ENCODE assay signal across 8 mouse cellular contexts in the genomic region with DNA sequence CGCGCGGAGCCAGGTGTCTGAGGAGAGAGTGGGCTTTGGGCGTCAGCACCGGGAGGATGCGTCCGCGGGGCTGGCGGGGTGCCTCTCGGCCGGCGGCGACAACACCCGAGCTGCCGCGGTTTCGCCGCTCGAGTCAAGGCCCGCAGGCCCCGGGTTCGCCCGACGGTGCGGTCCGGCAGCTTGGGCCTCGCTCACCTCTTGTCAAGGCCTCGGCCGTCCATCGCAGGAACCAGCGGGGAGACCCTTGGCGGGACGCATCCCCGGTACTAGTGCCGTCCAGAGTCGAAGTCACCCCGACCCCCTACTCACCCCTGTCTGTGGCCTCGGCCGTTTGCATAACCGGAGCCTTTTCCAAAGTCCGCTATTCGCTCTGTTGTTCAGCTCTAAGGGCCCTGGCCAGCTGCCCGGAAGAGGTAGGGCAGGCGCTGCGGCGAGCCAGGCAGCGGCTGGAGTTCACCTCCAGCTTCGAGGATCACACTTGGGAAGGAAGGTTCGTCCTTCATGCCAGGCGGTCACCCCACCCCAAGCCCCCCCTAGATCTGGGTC. TPM values are rescaled to one million over a fixed set of nuclear protein-coding genes. Genes with fewer than 3 reads are reported as not detected.
A peak's percentile ranks its signal among the peaks of the same experiment; 100 is the strongest.
DNase-seq lines count a peak whose midpoint lies in the region; ATAC-seq and TF ChIP-seq lines count a peak whose summit lies in the region.
"Had no signal": no experiment of that assay in that cellular context is flagged by ENCODE, and none has a peak within 500 bp of the region (broad histone marks: within the 10 kb centered on the region; RNA-seq: fewer than 3 reads in every experiment).

No protein-coding gene starts in this region.

- WGBS in large intestine, adult 2 months: under 1% methylated on average over 50 of the region's 50 CpGs
- WGBS in lung, postnatal 0 days: under 1% methylated on average over 50 of the region's 50 CpGs

- TF ChIP-seq EP300 in CH12.LX (IDR thresholded peaks at IDR 0.05; ENCODE audit: low read length): no peak
- no peak for TF ChIP-seq EP300 in lung, postnatal 0 days (IDR thresholded peaks at IDR 0.05)

- H3K27ac ChIP-seq in CH12.LX (ENCODE audit: insufficient read depth, low read depth): peak overlapping the region; percentile 89
- peak overlapping the region; percentile 94 for H3K27ac ChIP-seq in lung, postnatal 0 days (ENCODE audit: low read length)

- peak; percentile 32 for ATAC-seq in erythroid progenitor cell, adult 5-6 weeks (replicated peaks; ENCODE audit: low FRiP score, poor library complexity, severe bottlenecking)
- peak; percentile 45 for ATAC-seq in lung, postnatal 0 days

- in situ Hi-C loops in CH12.LX (cut with MboI; ENCODE audit: low pct_ligation_motif_present, low pct_unique_long_range_greater_than_20kb, low sequenced_read_pairs): loop anchor here (25.0 kb wide), 1 partner anchor 449 kb away; no protein-coding TSS in a partner anchor

- no peak for TF ChIP-seq POLR2A in CH12.LX (IDR thresholded peaks at IDR 0.05; ENCODE audit: low read depth, low read length)

- peaks cover 7 to 26% of the 10 kb centered on the region in 2 experiments for H3K36me3 ChIP-seq in CH12.LX (replicated peaks in 1 of 2; ENCODE audit: control insufficient read depth in 1 of 2, insufficient read depth in 1 of 2, low read length in 1 of 2)
- no peaks in the 10 kb centered on the region for H3K36me3 ChIP-seq in lung, postnatal 0 days (ENCODE audit: insufficient read depth, low read length)

- dilution Hi-C loops in CH12.LX (cut with MboI; ENCODE audit: extremely low pct_ligation_motif_present, extremely low pct_unique_long_range_greater_than_20kb, low sequenced_read_pairs): no loop called here

- no peak for TF ChIP-seq CTCF in CH12.LX (conservative IDR thresholded peaks at IDR 0.05 in 1 of 2, IDR thresholded peaks at IDR 0.05 in 1 of 2; ENCODE audit: low read depth in 2 of 2, low read length in 2 of 2)
- TF ChIP-seq CTCF in lung, postnatal 0 days (IDR thresholded peaks at IDR 0.05): no peak

- peak overlapping the region; percentile 100 for H3K4me2 ChIP-seq in CH12.LX (ENCODE audit: insufficient read depth, low read depth, poor library complexity, severe bottlenecking)
- peak overlapping the region; percentile 84 for H3K4me2 ChIP-seq in lung, postnatal 0 days (replicated peaks; ENCODE audit: low read depth, low read length)

- H3K9ac ChIP-seq in CH12.LX (ENCODE audit: insufficient read depth, low read depth): peak overlapping the region; percentile 96
- peak overlapping the region; percentile 96 for H3K9ac ChIP-seq in lung, postnatal 0 days (replicated peaks; ENCODE audit: low read depth)

- H3K4me3 ChIP-seq in CH12.LX (replicated peaks in 1 of 3; ENCODE audit: low read depth in 2 of 3, low read length in 2 of 3, poor library complexity in 1 of 3): peak overlapping the region; percentile 88 to 94 (median 93)
- H3K4me3 ChIP-seq in lung, postnatal 0 days (ENCODE audit: low read depth, low read length): peak overlapping the region; percentile 97

- DNase-seq in CH12.LX (ENCODE audit: extremely low read depth): peak; percentile 32
- peak; percentile 60 for DNase-seq in adrenal gland, adult 8-10 months
- DNase-seq in heart, postnatal 25 days (ENCODE audit: low spot score): peak; percentile 38
- peak; percentile 25 for DNase-seq in large intestine, adult 2 months (ENCODE audit: low read depth, low spot score)
- DNase-seq in lung, postnatal 0 days (ENCODE audit: low spot score): peak; percentile 78
- DNase-seq in skeletal muscle tissue, adult 2 months (ENCODE audit: low read depth, low spot score): peak; percentile 62

- no peak for TF ChIP-seq RAD21 in CH12.LX (IDR thresholded peaks at IDR 0.05; ENCODE audit: low read depth, low read length)

- no peaks in the 10 kb centered on the region for H3K9me3 ChIP-seq in CH12.LX (replicated peaks; ENCODE audit: low read length)
- no peaks in the 10 kb centered on the region for H3K9me3 ChIP-seq in lung, postnatal 0 days (ENCODE audit: low read length)

- H3K4me1 ChIP-seq in CH12.LX (ENCODE audit: control insufficient read depth in 1 of 2, insufficient read depth in 2 of 2): peaks cover 0 to 26% of the 10 kb centered on the region in 2 experiments; a peak in 3 of 4 replicates
- H3K4me1 ChIP-seq in lung, postnatal 0 days (ENCODE audit: insufficient read depth, low read depth, low read length): peaks cover 8% of the 10 kb centered on the region; the same call in 1 of the 2 replicates

- peaks cover 18% of the 10 kb centered on the region for H3K27me3 ChIP-seq in CH12.LX (replicated peaks)
- H3K27me3 ChIP-seq in lung, postnatal 0 days (replicated peaks; ENCODE audit: insufficient read depth, low read length): no peaks in the 10 kb centered on the region

- intact Hi-C loops in heart, postnatal 25 days (cut with DNase I): loop anchor here (10.0 kb wide), 1 partner anchor 319 kb away; the partner anchor contains the start of gene 4933414I15Rik

- H3K79me2 ChIP-seq in CH12.LX (replicated peaks; ENCODE audit: control insufficient read depth, extremely low read depth, insufficient read depth, poor library complexity, severe bottlenecking): peaks cover 45% of the 10 kb centered on the region

TF ChIP-seq in CH12.LX, 34 proteins besides CTCF, POLR2A, EP300 and RAD21:
- TF ChIP-seq MXI1 (IDR thresholded peaks at IDR 0.05; ENCODE audit: low read depth, low read length) (peak; percentile 36; the same call in 1 of the 2 replicates), MAFK (IDR thresholded peaks at IDR 0.05; ENCODE audit: insufficient replicate concordance, low read length) (no peak), IRF4 (IDR thresholded peaks at IDR 0.05; ENCODE audit: low read depth, low read length) (no peak), ZMIZ1 (IDR thresholded peaks at IDR 0.05; ENCODE audit: low read depth, low read length) (no peak), UBTF (IDR thresholded peaks at IDR 0.05; ENCODE audit: low read depth, low read length) (no peak; the same call in 1 of the 2 replicates), ELF1 (IDR thresholded peaks at IDR 0.05; ENCODE audit: low read depth, low read length) (peak; percentile 42; the same call in 1 of the 2 replicates), RCOR1 (conservative IDR thresholded peaks at IDR 0.05; ENCODE audit: low read depth, low read length) (no peak)

RNA-seq across cellular contexts. Expression of gene BC049762, which starts 0.5 kb away (rescaled TPM):
- total RNA-seq in CH12.LX (2012; rRNA removed) (0.25 and 0.34 TPM in 2 replicates), CH12.LX (2014; rRNA removed) (0.36 TPM in 1 of 2 replicates, not detected in the other)
- 0.31 and 0.38 TPM in 2 replicates for polyA plus RNA-seq in CH12.LX (2012; ENCODE audit: insufficient read length, low read depth)
- under 1 TPM in 3 of 4 experiments, not detected in 1; 0.49 to 0.66 (median 0.54) TPM for total RNA-seq in adrenal gland, adult 8-10 months (2022)
- not detected in 2 replicates for total RNA-seq in erythroid progenitor cell, adult 5-6 weeks (2015; ENCODE audit: low replicate concordance)
- total RNA-seq in erythroid progenitor cell, adult 5-6 weeks (2017; ENCODE audit: low replicate concordance): not detected in 2 replicates
- under 1 TPM in 1 of 2 experiments, not detected in 1; 0.42 TPM for total RNA-seq in heart, postnatal 25 days (2021)
- 0.27 and 0.35 TPM in 2 replicates for polyA plus RNA-seq in large intestine, adult 2 months (2012; rRNA removed)
- 0.71 and 0.72 TPM in 2 replicates for polyA plus RNA-seq in lung, postnatal 0 days (2015; fragmentation: Nextera tagmentation; extraction: Ambion mirVana)
- total RNA-seq: gastrocnemius, postnatal 4 days had no signal

RNA-seq across cellular contexts. Expression of gene Clk4, which starts 1.8 kb away (rescaled TPM):
- total RNA-seq in CH12.LX (2012; rRNA removed): 70.5 and 72.2 TPM in 2 replicates
- total RNA-seq in CH12.LX (2014; rRNA removed): 93.4 and 105 TPM in 2 replicates
- 64.1 and 70.8 TPM in 2 replicates for polyA plus RNA-seq in CH12.LX (2012; ENCODE audit: insufficient read length, low read depth)
- 100 to 1,000 TPM in 2 of 4 experiments, 10 to 100 TPM in 2; 68.4 to 151 (median 112) TPM for total RNA-seq in adrenal gland, adult 8-10 months (2022)
- total RNA-seq in erythroid progenitor cell, adult 5-6 weeks (2015; ENCODE audit: low replicate concordance): 246 and 290 TPM in 2 replicates
- 197 and 213 TPM in 2 replicates for total RNA-seq in erythroid progenitor cell, adult 5-6 weeks (2017; ENCODE audit: low replicate concordance)
- 10 to 100 TPM; 40.4 to 43.4 TPM for total RNA-seq in heart, postnatal 25 days (2021)
- 21.8 and 31.9 TPM in 2 replicates for polyA plus RNA-seq in large intestine, adult 2 months (2012; rRNA removed)
- 93.4 and 101 TPM in 2 replicates for polyA plus RNA-seq in lung, postnatal 0 days (2015; fragmentation: Nextera tagmentation; extraction: Ambion mirVana)

RNA-seq across cellular contexts. Expression of gene Col23a1, which starts 26.4 kb away (rescaled TPM):
- total RNA-seq in CH12.LX (2012; rRNA removed): 0.08 and 0.21 TPM in 2 replicates
- total RNA-seq in CH12.LX (2014; rRNA removed): 0.04 and 0.11 TPM in 2 replicates
- polyA plus RNA-seq in CH12.LX (2012; ENCODE audit: insufficient read length, low read depth): 0.20 and 0.38 TPM in 2 replicates
- 10 to 100 TPM in 2 of 4 experiments, 1 to 10 TPM in 2; 2.3 to 14.3 (median 6.9) TPM for total RNA-seq in adrenal gland, adult 8-10 months (2022)
- total RNA-seq in erythroid progenitor cell, adult 5-6 weeks (2015; ENCODE audit: low replicate concordance): 0.72 TPM in 1 of 2 replicates, not detected in the other
- not detected in 2 replicates for total RNA-seq in erythroid progenitor cell, adult 5-6 weeks (2017; ENCODE audit: low replicate concordance)
- total RNA-seq in heart, postnatal 25 days (2021): 1 to 10 TPM; 1.0 to 1.6 TPM
- polyA plus RNA-seq in large intestine, adult 2 months (2012; rRNA removed): 3.3 and 4.4 TPM in 2 replicates
- 17.2 and 18.2 TPM in 2 replicates for polyA plus RNA-seq in lung, postnatal 0 days (2015; fragmentation: Nextera tagmentation; extraction: Ambion mirVana)

RNA-seq across cellular contexts. Expression of gene Gm12569, which starts 43.1 kb away (rescaled TPM):
- total RNA-seq in CH12.LX (2012; rRNA removed) (5.9 and 6.5 TPM in 2 replicates), CH12.LX (2014; rRNA removed) (2.1 and 2.9 TPM in 2 replicates)
- polyA plus RNA-seq in CH12.LX (2012; ENCODE audit: insufficient read length, low read depth): 2.0 and 2.6 TPM in 2 replicates
- total RNA-seq in adrenal gland, adult 8-10 months (2022): not detected
- total RNA-seq in erythroid progenitor cell, adult 5-6 weeks (2015; ENCODE audit: low replicate concordance): not detected in 2 replicates
- not detected in 2 replicates for total RNA-seq in erythroid progenitor cell, adult 5-6 weeks (2017; ENCODE audit: low replicate concordance)
- not detected for total RNA-seq in heart, postnatal 25 days (2021)
- not detected in 2 replicates for polyA plus RNA-seq in large intestine, adult 2 months (2012; rRNA removed)
- not detected in 2 replicates for polyA plus RNA-seq in lung, postnatal 0 days (2015; fragmentation: Nextera tagmentation; extraction: Ambion mirVana)
- total RNA-seq: gastrocnemius, postnatal 4 days had no signal

Comparison
In these comparisons a context has a peak if more than half of its experiments do, and no peak if none do; other contexts are left out.
1. Peak in every context shown above with its lines: DNase-seq, ATAC-seq, H3K4me3 ChIP-seq and H3K27ac ChIP-seq.
2. DNase-seq: peak in every context shown above with its lines; median percentile 78 in lung, postnatal 0 days; 62 in skeletal muscle tissue, adult 2 months; 60 in adrenal gland, adult 8-10 months; 38 in heart, postnatal 25 days; 32 in CH12.LX; 25 in large intestine, adult 2 months.